Mouse (Mus musculus) liver (tissue): ENCODE data around the gene Zeb2.

Source experiments
- DNase-seq: peaks from one replicate; pipeline ENCODE4 v3.0.0-alpha.2; 2020; ENCODE audit warnings: mixed read lengths

Gene Zeb2

DNA sequence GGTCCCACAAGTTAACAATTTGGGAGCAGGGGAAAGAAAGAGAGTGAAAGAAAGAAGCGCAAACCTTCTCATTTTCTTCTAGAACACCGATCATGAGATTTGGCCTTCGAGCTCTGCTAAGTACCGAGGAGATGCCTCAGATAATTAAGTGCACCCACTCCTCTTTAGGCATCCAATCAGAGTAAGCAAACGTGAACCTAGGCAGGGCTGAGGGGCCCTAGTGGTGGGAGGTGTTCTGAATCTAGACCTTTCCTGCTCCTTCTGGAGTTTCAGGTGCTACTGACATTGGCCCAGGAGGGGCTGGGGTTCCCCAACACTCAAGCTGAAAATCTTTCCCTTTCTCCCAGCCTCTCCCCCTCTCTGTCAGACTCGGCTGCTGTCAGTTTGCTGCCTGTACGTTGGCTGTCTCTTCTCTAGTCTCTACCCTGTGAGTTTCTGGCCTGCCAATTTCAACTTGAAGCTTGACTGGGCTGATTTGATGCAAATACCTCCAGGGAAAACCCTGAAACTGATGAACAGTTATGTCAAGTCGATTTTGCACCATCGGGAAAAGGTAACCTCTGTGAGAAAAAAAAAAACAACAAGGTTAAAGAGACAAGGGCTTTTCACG lies 20.5 kb downstream of the Zeb2 start:
- DNase-seq: no peak

DNA sequence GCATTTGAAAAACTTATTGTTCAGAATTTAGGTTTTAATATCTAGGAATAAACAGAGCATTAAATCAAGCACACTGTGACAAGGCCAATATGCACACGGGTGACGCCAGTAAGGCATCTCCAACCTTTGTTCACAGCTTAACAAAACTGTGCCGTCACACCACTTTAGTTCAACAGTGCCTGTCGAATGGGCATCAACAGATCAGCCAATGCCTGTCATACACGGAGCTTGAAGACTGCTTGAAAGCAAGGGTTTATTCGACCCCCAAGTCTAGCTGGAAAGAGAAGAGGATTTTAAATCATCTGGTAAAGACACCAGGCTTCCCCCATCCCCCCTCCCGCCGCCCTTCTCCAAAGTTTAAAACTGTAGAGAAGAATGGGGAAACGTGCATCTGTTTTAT lies 21.4 kb downstream of the Zeb2 start:
- no peak for DNase-seq

DNA sequence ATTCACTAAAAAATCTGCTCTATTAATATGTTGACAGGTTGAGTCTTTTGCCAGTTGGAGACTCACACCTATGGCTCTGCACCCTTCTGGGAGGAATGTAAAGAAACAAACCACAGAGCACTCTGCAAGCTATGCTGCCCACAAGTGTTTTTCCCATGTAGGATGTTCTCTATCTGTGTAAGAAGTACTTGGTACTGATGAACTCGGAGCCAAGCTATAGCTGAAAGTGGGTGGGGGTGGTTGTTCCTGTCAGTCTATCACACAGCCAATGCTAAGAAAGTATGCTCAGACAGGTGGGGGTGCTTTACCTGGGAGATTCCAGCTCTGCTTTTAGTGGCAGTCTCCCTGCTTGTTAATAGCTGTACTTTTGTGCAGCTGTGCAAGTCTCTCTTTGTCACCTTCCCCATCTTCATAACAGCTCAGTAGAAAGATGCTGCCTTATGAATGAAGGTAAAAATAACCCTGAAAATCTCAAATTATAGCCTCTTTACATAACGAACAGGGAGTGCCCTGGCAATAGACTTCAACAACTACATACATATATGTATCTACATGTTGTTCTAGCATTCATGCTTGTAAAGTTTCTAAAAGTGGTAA lies 22.7 kb downstream of the Zeb2 start:
- no peak for DNase-seq

DNA sequence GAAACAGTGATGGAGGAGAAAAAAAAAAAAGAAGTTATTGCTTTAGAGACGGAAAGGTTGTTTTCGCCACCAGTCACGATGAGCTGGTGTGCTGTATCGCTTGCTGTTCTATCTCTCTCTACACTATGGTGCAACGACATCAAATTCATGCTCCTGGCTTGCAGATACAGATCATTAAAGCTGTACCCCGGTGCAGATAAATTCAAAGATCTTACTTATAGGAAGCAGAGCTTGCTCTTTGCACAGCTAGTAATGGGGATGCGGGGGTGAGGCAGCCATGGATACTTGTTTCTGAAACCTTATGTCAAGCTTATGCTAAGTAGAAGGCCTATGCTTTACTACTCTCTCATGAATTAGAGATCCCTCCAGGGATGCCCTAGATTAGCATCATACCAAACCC lies 23.7 kb downstream of the Zeb2 start:
- no peak for DNase-seq

DNA sequence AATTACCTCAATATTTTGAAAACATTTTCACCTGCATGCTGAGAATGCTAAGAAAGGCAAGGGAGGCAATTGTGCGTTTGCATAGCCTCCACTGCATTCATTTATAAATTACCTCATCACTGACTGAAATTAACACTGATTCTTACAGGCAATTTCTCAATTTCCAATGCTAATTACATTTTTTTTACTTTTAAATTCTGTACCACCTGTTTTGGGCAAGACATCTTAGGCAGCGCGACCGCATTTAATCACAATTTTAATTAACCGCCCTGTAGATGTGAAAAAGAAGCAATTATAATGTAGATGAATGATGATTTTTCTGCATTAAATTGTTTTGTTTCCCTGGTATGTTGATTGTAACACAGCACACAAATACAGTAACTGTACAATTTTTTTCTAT lies 24.5 kb downstream of the Zeb2 start:
- no peak for DNase-seq

DNA sequence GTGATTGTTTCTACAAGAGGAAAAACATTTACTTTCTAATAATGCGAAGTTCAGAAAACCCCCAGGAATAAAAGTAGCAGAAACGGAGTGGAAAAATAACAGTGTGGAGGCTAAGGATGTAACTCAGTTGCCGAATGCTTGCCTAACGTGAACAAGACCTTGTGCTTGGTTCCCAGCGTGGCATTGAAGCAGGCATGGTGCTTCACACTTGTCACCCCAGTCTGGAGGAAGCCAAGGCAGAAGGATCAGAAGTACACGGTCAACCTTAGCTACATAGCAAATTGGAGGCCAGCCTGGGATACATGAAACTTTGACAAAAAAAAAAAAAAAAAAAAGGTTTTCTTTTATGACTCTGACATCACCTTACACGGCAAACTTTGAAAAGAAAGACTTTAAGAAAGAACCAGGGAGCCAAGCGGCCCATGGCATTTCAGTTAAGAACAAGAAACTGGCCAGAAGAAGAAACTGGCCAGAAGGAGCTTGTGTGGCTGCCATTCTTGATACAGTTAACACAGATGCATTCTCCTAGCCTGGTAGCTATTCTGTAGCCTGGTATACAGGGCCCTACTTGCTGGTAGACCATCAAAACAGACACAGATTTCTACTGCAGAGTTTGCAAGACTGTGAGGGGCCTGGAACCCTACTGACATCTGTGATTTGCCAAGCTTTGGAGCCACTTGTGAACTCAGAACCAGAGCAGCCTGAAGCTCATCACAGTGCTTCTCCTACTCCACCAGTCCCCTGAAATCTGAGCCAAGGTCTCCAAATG lies 26.5 kb downstream of the Zeb2 start:
- DNase-seq: no peak

DNA sequence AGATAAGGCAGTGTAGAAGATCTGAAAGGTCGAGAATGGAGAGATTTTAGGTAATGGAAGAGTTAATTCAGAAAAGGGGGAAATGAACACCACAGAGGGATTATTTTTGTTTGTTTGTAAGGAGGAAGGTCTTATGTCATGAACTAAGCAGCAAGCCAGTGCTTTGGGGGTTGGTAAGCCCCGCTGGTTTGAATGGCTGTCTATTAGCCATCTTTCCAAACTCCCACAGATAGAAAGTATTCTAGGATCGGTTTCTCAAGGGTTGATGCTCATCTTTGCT lies 28.0 kb downstream of the Zeb2 start:
- no peak for DNase-seq

DNA sequence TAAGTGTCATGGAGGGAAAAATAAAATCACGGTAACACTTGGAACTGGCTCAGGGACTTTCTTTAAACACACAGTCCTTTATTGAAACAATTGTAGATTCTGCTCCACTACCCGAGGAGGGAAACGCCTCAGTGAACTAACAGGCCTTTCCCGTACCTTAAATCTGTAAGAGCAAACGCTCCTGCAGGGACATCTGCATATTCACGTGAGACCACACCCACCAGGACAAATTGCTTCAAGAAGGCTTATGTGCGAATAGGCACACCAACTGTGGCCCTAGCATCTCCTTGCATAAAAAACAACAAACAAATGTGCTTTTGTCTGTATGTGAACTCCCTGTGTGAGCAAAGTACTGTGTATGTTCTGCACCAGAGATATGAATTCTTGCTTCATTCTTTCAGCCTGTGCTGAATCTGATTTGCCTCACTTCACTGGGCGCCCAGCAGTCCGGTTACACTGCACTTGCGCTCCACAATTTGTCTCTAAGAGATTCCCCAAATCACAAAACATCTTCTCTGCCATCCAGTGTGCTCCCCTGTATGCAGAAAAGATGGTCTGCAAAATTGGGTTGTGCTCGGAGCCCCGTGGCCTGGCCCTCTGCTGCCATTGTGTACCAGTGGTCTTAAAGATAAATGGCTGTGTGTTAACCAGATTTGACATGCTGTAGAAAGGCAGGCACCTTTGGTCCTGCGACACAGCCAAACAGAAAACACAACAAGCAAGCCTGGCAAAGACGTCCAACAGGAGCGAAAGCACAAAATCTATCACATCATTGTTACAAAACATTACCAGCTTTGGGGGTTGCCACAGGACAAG lies 28.6 kb downstream of the Zeb2 start:
- DNase-seq: no peak

DNA sequence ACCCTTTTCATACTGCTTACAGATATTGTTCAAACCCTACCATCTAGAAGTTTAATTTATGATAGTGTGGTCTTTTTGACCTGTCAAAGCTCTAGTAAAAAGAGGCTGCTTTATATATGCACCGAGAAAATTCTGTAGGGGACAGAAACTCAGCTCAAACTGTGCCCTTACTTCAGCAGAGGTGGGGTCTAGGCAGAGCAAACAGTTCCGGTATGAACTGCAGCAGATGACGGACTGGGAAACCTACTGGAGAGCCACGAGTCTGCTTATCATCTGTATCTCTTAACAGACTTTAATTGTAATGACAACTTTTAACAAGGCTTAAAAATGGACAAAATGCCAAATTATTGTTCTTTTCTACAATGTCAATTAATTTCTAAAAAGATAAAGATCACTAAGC lies 30.0 kb downstream of the Zeb2 start:
- DNase-seq: no peak

DNA sequence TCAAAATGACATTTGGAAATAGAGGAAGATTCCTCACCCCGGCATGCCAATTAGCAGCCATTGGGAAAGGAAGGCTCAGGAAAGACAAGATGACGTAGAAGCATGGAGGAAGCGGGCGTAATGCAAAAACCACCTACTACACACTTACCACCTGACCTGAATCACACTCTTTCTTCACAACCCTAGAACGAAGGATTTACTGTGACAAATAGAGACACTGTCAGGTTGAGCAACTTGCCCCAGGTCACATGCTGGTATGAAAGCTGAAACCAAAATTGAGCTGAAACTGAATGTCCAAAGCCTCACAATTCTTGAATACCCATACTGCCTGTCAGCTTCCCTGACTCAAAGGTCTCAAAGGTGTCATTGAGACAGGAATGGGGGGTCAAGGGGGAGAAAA lies 31.5 kb downstream of the Zeb2 start:
- DNase-seq: no peak

DNA sequence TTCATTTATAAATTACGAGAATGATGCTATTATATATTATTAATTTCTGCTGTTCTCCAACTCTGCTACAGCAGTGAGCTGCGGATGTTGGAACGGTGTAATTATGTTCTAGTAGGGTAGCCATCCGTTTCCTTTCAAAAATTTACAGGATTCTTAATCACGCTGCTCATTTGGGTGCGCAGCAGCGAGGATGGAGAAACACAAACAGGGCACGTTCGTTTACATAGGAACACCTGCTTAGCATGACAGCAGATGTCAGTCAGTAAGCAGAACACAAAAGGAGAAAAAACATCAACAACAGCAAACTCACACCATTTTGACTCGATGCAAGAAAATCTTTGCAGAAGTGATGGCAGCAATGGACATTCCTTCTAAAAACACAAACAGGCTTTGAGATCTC lies 34.2 kb downstream of the Zeb2 start:
- no peak for DNase-seq

DNA sequence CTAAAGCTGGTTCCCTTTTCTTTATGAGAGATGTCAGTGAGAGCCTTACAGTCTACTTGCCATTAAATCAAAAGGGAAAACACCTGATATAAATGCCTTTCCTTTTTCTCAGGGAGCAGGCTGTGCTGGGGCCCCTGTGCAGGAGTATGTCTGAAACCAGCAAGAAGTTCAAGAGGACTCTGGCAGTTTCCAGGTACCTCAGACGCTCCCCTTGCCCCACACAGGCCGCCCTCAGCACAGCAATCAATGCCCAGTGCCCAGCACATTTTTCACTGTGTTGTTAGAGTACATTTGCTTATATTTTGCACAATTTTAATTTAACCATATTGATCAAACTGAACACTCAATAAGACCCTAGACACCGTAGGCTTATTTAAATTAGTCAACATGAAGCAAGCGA lies 35.6 kb downstream of the Zeb2 start:
- DNase-seq: no peak

DNA sequence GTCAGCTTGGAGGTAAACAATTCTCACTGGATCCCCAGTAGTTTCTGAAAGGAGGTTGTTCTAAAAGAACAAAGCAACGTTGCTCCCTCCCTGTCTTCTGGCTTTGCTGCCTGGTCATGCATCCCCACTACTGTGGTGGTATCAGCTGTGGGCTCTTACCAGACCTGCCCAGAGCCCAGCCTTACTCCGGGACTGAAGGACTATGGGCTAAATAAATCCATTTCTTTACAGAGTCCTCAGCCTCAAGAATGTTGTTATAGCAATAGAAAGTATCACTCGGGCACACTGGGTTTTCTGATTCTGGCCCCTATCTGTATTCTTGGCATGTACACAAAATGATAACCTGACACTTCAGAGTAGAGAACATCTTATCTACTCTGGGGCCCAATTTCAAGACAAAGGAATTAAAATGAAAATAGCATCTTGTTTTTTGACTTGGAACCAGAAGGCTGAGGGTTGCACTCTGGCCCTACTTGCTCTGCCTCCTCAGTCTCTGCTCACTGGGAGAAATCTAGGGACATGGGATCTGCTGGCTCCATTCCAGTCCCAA lies 39.2 kb downstream of the Zeb2 start:
- no peak for DNase-seq

DNA sequence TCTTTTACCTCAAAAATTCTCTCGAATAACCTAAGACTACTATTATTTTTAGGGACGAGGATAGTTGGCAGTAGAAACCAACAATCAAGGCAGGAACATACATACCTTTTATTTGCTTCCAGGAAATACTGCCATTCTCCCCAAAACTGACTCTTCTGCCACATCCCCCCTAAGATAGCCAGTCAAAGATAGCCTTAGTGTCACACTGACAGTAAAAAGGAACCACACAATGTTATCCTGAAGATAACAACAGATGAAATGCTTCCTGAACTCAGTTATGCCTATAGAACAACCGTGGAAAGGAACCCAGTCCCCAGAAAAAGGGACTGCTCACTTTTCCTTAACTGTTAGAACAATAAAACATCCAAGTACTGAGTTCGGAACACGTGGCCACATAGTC lies 39.8 kb downstream of the Zeb2 start:
- DNase-seq: no peak

DNA sequence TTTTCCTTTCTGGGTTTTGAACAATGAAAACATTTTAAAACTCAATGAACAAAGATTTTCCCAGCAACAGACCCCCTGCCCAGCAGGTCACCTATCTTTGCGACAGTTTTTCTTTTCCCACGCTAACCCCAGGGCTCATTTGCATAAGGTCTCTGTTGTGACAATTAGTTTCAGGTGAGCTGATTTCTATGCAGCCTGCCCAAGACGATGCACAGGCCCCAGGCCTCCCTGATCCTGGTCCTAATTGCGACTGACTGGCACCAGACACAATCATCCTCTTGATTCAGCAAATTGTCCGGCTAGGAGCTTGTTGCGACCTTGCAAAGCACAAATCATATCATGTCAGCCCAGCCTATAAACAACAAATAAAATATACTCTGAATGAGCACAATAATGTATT lies 44.2 kb downstream of the Zeb2 start:
- no peak for DNase-seq

DNA sequence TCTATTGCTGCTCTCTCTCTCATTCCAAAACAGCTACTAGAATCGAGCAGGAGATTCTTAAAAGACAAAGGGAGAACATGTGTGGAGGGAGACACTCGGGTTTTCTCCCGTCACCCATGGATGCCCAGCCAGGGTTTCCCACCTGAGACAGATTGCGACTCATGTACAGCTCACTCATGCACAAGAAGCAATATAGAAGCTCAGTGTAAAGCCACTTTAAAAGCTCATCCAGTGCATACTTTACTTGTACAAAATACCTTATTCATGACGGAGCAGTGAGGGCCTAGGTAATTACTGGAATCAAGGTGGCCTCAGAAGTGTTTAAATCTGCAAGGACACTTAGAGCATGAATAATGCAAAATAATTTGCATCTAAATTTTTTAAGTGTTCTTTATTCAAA lies 45.9 kb downstream of the Zeb2 start:
- DNase-seq: no peak

DNA sequence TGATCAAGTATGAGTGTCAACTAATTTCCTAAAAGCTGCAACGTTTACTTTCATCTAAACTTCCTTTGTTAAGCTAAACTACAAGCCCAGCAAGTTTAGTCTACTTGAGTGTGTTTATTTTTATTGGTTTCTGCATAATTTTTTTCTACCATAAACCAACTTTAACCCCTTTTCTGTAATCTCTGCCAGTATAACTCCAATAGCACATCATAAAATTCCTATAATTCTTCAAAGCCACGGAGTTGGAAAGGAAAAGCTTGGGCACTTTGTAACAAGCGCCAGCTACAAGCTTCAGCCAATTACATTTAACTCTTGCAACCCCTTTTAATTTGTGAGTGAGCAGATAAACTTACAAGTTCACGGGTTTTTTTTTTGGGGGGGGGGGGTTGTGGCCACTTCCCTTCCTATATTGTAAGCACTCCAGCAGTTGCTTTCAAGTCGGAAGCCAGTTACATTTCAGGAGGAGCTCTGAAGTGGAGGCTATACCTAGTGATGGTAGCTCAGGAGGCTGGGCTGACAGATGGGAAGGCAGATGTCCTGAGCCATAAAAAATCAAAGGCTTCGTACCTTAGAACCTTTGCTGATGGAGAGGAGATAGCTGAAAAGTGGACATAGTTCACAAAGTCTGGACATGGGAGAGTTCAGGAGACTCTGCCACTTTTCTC lies 46.5 kb downstream of the Zeb2 start:
- no peak for DNase-seq

DNA sequence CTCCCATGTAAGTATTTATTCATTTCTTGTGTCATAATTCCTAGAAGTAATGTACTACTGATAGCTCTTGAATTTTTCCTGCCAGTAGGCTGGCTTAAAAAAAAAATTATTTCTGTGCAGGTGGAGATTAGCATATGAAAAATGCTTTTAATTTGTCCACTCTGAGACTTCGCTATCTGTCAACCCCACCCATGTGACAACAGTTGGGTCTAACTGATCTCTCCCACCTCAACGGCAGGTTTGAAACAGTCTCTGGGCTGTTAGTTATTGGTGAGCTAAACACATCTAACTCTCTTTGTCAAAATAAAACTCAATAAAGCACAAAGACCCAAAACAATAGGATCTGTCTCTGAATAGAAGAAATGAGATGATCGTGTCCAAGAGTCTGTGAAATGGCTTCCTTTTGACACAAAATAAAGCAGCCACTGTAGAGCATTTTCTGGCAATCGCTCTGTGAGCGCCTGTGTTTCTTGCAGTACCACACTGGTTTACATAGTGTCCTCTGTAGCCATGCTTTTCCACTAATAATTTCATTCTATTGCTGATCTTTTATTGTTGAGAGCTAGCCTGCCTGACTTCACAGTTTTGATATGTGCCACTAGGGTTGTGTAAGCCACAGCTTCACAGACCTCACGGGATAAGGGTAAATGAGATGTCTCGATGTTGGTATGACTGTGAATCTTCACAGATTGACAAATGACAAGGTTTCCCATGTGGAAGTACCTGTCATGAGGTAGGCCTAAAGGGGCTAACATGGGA lies 48.2 kb downstream of the Zeb2 start:
- DNase-seq: peak; percentile 50

DNA sequence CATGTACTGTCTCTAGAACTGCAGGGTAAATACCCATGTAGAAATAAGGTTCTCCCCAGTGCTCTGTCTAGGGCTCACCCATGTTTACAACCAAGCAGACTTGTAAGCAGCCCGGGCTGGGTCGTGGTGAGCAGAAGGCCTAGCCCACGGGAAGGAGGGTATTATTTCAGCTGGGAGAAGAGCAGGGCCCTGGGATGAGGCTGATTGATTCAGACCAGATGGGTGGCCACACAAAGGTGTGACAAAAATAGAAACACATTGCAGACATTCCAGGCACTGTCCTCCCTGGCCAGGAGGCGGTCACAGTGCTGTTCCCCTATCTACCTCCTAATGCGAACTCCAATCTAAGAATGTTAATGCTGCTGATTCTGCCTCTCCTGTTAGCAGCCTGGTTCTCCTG lies 50.1 kb downstream of the Zeb2 start:
- no peak for DNase-seq

DNA sequence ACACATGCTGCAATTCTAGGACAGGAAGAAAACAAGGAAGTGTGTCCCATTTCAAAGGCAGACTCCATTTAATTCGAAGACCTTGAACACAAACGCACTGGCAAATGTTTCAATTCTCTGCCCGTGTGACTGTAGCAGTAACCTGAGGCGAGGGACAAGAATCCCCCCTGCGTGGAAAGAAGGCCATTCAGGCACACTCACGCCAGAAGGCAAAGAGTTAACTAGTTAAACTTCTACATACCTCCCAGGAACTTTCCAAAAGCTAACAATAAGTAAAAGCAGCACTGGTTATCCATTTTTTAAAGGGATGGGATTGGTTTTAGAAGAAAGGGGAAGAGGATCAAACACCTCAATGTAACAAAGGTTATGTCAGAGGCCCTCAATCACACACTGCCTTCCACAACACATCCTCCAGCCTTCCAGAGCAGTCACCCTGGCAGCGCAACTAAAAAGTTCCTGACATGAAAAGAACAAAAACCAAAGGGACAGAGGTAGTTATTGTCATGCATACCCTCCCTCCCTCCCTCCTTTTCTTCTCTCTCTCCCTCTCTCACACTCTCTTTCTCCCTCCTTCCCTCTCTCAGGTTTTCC lies 53.8 kb downstream of the Zeb2 start:
- DNase-seq: no peak

DNA sequence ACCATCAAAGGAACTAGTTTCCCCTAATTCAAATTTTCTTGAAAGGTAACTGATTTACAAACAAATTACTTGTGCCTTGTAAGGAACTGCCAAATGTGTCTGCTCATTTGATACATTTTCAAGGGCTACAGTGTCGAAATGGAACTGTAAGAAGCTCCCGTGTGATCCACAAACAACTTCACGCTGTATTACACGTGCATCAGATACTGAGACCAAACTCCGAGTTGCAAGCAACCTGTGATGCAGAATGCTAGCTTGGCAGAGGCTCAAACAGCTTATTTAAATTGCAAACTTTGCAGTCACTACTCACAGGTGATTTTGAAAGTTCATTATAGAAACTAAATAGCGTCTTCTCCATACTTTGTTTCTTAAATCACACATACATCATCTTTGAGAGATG lies 55.1 kb downstream of the Zeb2 start:
- DNase-seq: no peak

DNA sequence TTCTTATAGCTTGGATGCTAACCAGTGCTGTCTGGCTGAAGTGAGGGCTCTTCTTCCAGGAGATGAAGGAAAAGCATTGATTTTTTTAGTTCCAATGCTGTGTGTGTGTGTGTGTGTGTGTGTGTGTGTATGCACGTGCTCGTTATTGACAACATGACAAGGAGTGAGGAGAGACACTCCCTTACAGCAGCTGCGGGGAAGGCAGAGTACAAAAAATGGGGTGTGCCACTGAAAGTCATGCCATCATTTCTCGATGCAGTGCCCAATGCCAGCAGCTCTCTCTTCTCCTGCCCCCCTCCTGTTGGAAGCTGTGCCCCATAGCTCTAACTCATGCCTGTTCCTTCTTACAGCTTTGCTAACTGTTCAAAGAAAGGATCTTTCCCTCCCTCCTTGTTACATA lies 56.4 kb downstream of the Zeb2 start:
- no peak for DNase-seq
